Mouse (Mus musculus) stomach, postnatal 0 days (tissue): ENCODE results near the gene Zdbf2.

Source experiments
- CTCF ChIP-seq: IDR thresholded peaks from 2 replicates; pipeline ENCODE4 v1.5.1; 2016; ENCODE audit warnings: antibody characterized with exemption, low read depth, mild to moderate bottlenecking, moderate library complexity
- EP300 ChIP-seq: optimal IDR thresholded peaks from 2 replicates; pipeline ENCODE3; 2016; ENCODE audit warnings: antibody characterized with exemption

DNA sequence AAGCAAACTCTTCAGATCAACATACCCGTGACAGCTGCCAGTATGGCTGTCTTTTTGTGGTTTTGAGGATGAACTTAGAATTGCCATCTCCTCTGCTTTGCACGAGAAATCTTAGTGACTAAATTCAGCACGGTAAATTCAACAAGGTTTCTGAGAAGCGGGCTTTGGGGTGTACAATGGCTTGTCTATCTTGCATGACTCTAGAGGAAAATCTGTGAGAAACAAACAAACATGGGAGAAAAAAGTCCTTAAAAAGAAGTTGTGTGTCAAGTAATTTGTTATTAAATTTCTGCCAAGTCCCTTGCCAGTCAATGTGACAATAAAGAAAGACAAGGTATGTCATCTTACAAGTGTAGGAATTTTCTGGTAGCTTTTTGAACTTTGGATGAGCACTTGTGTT, 23.8 kb upstream of the Zdbf2 start:
- TF ChIP-seq CTCF (no peak), EP300 (no peak)
